Mouse (Mus musculus): ENCODE data around the gene Tiam1. TPM values are rescaled to one million over a fixed set of nuclear protein-coding genes. Genes with fewer than 3 reads are reported as not detected.
A peak's percentile ranks its signal among the peaks of the same experiment; 100 is the strongest.

Gene Tiam1
- polyA plus RNA-seq, 1 experiment = 10.1 TPM

DNA sequence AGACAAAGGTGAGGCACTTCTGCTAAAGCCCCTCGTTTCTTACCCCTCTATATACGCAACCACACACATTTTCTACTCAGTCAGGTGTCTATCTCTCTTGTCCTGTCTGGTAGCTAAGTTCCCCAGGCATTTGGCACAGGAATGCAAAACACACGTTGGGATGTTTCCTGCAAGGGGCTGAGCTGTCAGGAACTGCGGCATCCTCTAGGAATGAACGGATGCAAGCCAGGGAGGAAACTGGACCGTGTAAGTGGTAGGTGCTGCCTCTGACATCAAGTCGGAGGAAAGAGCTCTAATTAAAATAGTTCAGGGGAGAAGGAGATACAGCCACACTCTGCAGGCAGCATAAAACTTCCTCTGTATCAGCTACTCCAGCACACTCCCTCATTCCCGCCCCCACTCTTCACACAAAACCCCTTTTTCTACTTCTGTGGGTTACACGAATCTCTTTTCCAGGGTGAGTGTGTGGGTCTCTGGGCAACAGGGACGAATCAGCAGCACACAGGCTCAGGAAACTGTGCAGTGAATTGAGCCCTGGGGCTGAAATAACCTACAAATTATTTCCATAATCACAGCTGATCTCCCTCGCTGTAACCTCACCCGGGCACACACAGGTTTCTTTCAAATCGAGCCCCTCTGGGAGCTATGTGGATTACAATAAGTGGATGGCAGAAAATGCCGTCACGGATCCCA, 269.4 kb downstream of the Tiam1 start:
- H3K27me3 ChIP-seq (replicated peaks) = no peaks in the 10 kb centered on the region
- TF ChIP-seq GATA1 (IDR thresholded peaks at IDR 0.05; ENCODE audit: borderline replicate concordance, low read length) (no peak), FLI1 (IDR thresholded peaks at IDR 0.05; ENCODE audit: low read length) (no peak)
- H3K9me3 ChIP-seq = no peaks in the 10 kb centered on the region
- H3K4me3 ChIP-seq (replicated peaks) = no peak overlapping the region
- peaks cover 76% of the 10 kb centered on the region for H3K4me1 ChIP-seq
- peaks cover 26% of the 10 kb centered on the region for H3K36me3 ChIP-seq (replicated peaks; ENCODE audit: low read length)

GRCm38 (mm10) chr16:89872011-89872942, 271.3 kb downstream of the Tiam1 start:
- Histone ChIP-seq H3K36me3 (replicated peaks; ENCODE audit: low read length) (peaks cover 38% of the 10 kb centered on the region), H3K9me3 (peaks cover 3% of the 10 kb centered on the region; the same call in 1 of the 2 replicates), H3K4me3 (replicated peaks) (peak overlapping the region; percentile 89), H3K27me3 (replicated peaks) (no peaks in the 10 kb centered on the region), H3K4me1 (peaks cover 74% of the 10 kb centered on the region)
- TF ChIP-seq FLI1 (IDR thresholded peaks at IDR 0.05; ENCODE audit: low read length) (no peak), GATA1 (IDR thresholded peaks at IDR 0.05; ENCODE audit: borderline replicate concordance, low read length) (no peak)

GRCm38 (mm10) chr16:89871382-89871781, 272.2 kb downstream of the Tiam1 start:
- Histone ChIP-seq H3K4me1 (peaks cover 67% of the 10 kb centered on the region), H3K36me3 (replicated peaks; ENCODE audit: low read length) (peaks cover 39% of the 10 kb centered on the region), H3K27me3 (replicated peaks) (no peaks in the 10 kb centered on the region), H3K4me3 (replicated peaks) (peak overlapping the region; percentile 89), H3K9me3 (peaks cover 9% of the 10 kb centered on the region; the same call in 1 of the 2 replicates)
- no peak for TF ChIP-seq GATA1 (IDR thresholded peaks at IDR 0.05; ENCODE audit: borderline replicate concordance, low read length)
- no peak for TF ChIP-seq FLI1 (IDR thresholded peaks at IDR 0.05; ENCODE audit: low read length)

DNA sequence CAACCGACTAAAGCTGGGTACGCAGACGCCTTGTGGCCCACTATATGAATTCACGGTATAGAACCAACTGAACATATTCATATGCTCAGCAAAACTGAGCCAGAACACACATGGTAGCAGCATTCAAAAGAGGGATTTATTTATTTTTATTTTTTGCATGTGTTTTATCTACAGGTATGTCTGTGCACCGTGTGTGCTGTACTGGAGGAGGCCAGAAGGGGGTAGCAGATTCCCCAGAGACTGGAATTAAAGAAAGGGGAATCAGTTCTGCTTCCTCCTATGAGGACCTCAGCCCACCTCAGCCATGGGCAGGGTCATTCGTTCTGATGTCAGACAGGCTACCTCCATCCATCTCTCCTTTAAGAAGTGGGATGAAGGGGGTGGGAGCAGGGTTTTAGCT, 273.5 kb downstream of the Tiam1 start:
- no peak overlapping the region for H3K4me3 ChIP-seq (replicated peaks)
- no peak for TF ChIP-seq FLI1 (IDR thresholded peaks at IDR 0.05; ENCODE audit: low read length)
- no peak for TF ChIP-seq GATA1 (IDR thresholded peaks at IDR 0.05; ENCODE audit: borderline replicate concordance, low read length)
- H3K9me3 ChIP-seq = peaks cover 15% of the 10 kb centered on the region; the same call in 1 of the 2 replicates
- peaks cover 40% of the 10 kb centered on the region for H3K36me3 ChIP-seq (replicated peaks; ENCODE audit: low read length)
- no peaks in the 10 kb centered on the region for H3K27me3 ChIP-seq (replicated peaks)
- H3K4me1 ChIP-seq = peaks cover 64% of the 10 kb centered on the region

DNA sequence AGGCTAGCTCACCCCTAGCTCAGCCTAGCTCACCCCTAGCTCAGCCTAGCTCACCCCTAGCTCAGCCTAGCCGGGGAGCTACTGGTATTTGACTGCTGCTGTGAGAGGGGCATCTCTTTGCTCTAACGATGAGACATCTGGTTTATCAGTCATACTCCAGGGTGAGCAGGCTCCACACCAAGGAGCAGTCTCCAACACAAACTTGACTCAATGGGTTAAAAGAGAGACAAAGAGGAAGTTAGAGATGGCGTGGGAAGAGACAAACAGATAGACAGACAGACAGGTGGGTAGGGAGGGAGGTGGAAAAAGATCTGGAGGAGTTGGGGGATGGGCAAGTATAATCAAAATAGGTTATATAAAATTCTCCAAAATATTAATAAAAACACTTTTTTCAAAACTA, 275.1 kb downstream of the Tiam1 start:
- Histone ChIP-seq H3K9me3 (peaks cover 15% of the 10 kb centered on the region; the same call in 1 of the 2 replicates), H3K36me3 (replicated peaks; ENCODE audit: low read length) (peaks cover 41% of the 10 kb centered on the region), H3K27me3 (replicated peaks) (no peaks in the 10 kb centered on the region), H3K4me3 (replicated peaks) (no peak overlapping the region), H3K4me1 (peaks cover 48% of the 10 kb centered on the region)
- TF ChIP-seq FLI1 (IDR thresholded peaks at IDR 0.05; ENCODE audit: low read length) = no peak
- no peak for TF ChIP-seq GATA1 (IDR thresholded peaks at IDR 0.05; ENCODE audit: borderline replicate concordance, low read length)

GRCm38 (mm10) chr16:89867212-89867829, 276.2 kb downstream of the Tiam1 start:
- TF ChIP-seq FLI1 (IDR thresholded peaks at IDR 0.05; ENCODE audit: low read length) (no peak), GATA1 (IDR thresholded peaks at IDR 0.05; ENCODE audit: borderline replicate concordance, low read length) (no peak)
- Histone ChIP-seq H3K27me3 (replicated peaks) (no peaks in the 10 kb centered on the region), H3K9me3 (peaks cover 15% of the 10 kb centered on the region; the same call in 1 of the 2 replicates), H3K4me3 (replicated peaks) (no peak overlapping the region), H3K36me3 (replicated peaks; ENCODE audit: low read length) (peaks cover 48% of the 10 kb centered on the region), H3K4me1 (peaks cover 40% of the 10 kb centered on the region)

DNA sequence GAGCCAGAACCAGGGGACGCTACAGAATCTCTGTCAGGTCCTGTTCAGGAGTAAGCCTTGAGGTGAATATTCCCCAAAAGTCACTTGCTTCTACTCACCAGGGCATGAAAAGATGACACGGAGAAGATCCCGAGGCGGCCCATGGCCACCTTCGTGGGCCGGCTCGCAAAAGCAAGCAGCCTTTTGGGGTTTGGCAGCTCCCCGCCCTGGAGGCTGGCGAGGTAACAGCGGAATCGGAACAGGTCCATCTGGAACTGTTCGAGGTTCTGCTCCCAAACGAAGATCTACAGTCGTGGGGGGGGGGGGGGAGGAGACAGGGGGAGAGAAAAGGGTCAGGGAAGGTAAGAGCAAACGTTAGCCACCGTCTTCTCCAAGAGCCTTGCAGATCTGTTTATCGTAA, 278.4 kb downstream of the Tiam1 start:
- no peak overlapping the region for H3K4me3 ChIP-seq (replicated peaks)
- H3K27me3 ChIP-seq (replicated peaks) = no peaks in the 10 kb centered on the region
- peaks cover 62% of the 10 kb centered on the region for H3K36me3 ChIP-seq (replicated peaks; ENCODE audit: low read length)
- peaks cover 15% of the 10 kb centered on the region; the same call in 1 of the 2 replicates for H3K9me3 ChIP-seq
- no peak for TF ChIP-seq GATA1 (IDR thresholded peaks at IDR 0.05; ENCODE audit: borderline replicate concordance, low read length)
- TF ChIP-seq FLI1 (IDR thresholded peaks at IDR 0.05; ENCODE audit: low read length) = no peak
- peaks cover 23% of the 10 kb centered on the region for H3K4me1 ChIP-seq

GRCm38 (mm10) chr16:89864710-89865109, 278.9 kb downstream of the Tiam1 start:
- Histone ChIP-seq H3K36me3 (replicated peaks; ENCODE audit: low read length) (peaks cover 65% of the 10 kb centered on the region), H3K4me1 (peaks cover 22% of the 10 kb centered on the region), H3K9me3 (peaks cover 15% of the 10 kb centered on the region; the same call in 1 of the 2 replicates), H3K4me3 (replicated peaks) (no peak overlapping the region), H3K27me3 (replicated peaks) (no peaks in the 10 kb centered on the region)
- TF ChIP-seq FLI1 (IDR thresholded peaks at IDR 0.05; ENCODE audit: low read length) (no peak), GATA1 (IDR thresholded peaks at IDR 0.05; ENCODE audit: borderline replicate concordance, low read length) (no peak)

GRCm38 (mm10) chr16:89863264-89863663, 280.3 kb downstream of the Tiam1 start:
- H3K27me3 ChIP-seq (replicated peaks) = no peaks in the 10 kb centered on the region
- H3K36me3 ChIP-seq (replicated peaks; ENCODE audit: low read length) = peaks cover 74% of the 10 kb centered on the region
- no peak for TF ChIP-seq FLI1 (IDR thresholded peaks at IDR 0.05; ENCODE audit: low read length)
- TF ChIP-seq GATA1 (IDR thresholded peaks at IDR 0.05; ENCODE audit: borderline replicate concordance, low read length) = no peak
- no peak overlapping the region for H3K4me3 ChIP-seq (replicated peaks)
- H3K4me1 ChIP-seq = peaks cover 27% of the 10 kb centered on the region
- peaks cover 15% of the 10 kb centered on the region; the same call in 1 of the 2 replicates for H3K9me3 ChIP-seq

All from megakaryocyte, embryonic 14.5 days (primary cell).